Mouse (Mus musculus) right cerebral cortex, postnatal 14 days (tissue): Measurements from ENCODE around the gene Mtfr2.

Experiments
- DNase-seq: peaks from one replicate; pipeline ENCODE4 v3.0.0; 2022

The Mtfr2 gene

DNA sequence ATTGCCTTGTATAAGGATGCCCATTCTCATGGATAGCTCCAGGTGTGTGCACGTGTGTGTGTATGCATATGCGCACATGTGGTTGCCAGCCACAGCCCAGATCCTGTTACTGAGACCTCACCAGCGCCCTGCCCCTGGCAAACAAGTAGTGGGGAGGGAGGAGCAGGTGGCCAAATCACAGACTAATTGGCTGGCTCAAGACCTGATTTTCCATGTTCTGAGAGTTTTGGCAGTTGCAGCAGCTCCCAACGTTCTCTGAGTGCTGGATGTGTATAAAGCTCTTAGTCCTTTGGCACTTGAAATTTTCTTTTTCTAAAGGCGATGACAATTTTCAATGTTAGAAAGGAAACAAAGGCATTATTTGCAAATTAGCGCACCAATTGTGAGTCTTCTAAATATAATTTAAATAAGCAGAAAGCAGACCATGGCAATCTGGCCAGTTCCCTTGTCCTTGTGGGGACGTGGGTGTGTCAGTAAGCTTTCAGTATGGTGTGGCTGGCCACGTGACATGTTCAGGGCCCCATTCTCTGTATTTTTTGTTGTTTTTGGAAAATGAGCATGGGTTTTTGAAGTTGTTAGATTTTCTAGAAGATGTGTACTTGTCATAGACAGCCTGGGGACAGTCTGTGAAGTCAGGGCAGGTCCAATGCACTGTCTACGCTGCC is 31.6 kb downstream of the Mtfr2 start:
- no peak for DNase-seq

DNA sequence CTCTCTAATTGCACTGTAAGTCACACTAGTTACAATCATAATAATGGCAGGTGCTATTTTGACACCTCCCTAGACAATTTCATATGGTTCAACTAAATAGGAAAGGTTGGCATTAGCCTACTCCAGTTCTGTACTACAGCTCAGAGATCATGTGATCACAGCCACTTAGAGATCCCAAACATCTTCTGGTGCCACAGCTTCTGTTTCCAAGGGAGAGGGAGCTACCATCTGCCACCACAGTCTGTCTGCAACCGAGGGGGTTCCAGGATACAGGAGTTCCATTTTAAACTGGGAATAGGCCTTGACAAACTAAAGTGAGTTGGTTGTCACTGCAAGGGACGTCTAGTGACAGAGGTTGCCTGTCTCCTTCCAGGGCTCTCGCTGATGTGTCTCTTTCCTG is 33.2 kb downstream of the Mtfr2 start:
- DNase-seq: peak; percentile 20

GRCm38 (mm10) chr10:20381352-20381751 is 33.8 kb downstream of the Mtfr2 start:
- DNase-seq: no peak

DNA sequence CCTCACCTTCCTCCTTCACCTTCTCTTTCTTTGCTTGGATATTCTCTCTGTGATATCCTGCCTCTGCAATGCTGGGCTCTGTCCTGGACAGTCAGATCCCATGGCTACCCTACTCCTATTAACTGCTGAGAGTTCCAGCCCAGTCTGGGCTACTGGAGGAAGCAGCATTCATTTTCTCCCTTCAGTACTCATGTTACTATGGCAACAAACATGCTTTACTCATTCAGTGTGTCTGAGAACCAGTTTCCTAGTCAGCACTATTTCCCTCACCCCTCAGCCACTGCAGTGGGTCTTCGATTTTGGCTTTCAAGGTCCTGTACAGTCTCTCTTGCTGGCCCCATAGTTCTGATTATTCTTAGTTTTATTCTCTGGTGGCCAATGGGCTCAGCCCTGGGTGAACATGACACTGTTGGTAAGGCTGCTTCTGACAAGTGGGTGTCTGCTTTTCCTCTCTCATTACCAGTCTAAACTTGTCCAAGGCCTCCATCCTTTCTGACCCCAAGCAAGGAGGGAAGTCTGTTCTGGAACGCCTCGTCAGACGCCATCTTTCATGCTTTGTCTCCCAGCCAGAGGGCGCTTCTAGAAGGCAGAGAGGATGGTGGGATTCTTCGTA is 35.3 kb downstream of the Mtfr2 start:
- no peak for DNase-seq

- no peak for DNase-seq
Observed at GRCm38 (mm10) chr10:20390568-20390967, 43.0 kb downstream of the Mtfr2 start.

GRCm38 (mm10) chr10:20394815-20395214 is 47.2 kb downstream of the Mtfr2 start:
- no peak for DNase-seq

DNA sequence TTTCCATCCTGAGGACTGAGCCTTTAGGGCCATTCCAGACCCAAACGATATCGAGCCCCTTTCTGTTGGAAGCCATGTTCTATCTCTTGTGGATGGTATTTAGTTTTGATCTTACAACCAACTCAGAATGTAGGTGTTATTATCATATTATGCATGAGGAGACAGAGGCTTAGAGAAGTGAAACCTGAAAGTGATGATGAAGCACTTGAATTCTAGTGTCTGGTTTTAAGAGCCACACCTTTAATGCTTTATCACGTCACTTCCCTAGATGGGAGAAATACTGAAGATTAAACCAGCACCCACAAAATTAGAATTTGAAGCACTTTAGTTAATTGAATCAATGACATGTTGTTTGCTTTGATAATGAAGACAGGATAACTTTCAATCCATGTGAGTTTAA is 48.2 kb downstream of the Mtfr2 start:
- DNase-seq: no peak

- DNase-seq: no peak
Observed at GRCm38 (mm10) chr10:20398224-20398623, 50.7 kb downstream of the Mtfr2 start.

- DNase-seq: no peak
Observed at GRCm38 (mm10) chr10:20398641-20399390, 51.2 kb downstream of the Mtfr2 start.

GRCm38 (mm10) chr10:20400406-20400805 is 52.8 kb downstream of the Mtfr2 start:
- no peak for DNase-seq

- DNase-seq: no peak
Observed at GRCm38 (mm10) chr10:20402941-20403340, 55.4 kb downstream of the Mtfr2 start.

- DNase-seq: peak; percentile 28
Observed at GRCm38 (mm10) chr10:20405471-20405870, 57.9 kb downstream of the Mtfr2 start.

- no peak for DNase-seq
Observed at GRCm38 (mm10) chr10:20408336-20408735, 60.8 kb downstream of the Mtfr2 start.

GRCm38 (mm10) chr10:20409181-20409580 is 61.6 kb downstream of the Mtfr2 start:
- no peak for DNase-seq
